Mouse (Mus musculus): ENCODE measurements around the gene Rras. TPM values are rescaled to one million over a fixed set of nuclear protein-coding genes. Genes with fewer than 3 reads are reported as not detected.

Gene Rras
- polyA plus RNA-seq, 1 experiment from 2014 or later, result 53.0 TPM

GRCm38 (mm10) chr7:44985595-44986191 lies 32.1 kb upstream of the Rras start:
- ATAC-seq (replicated peaks; ENCODE audit: low FRiP score, low read depth) (peak; percentile 4), DNase-seq (ENCODE audit: low spot score) (peak; percentile 88)
- H3K4me3 ChIP-seq (replicated peaks; ENCODE audit: low read depth, low read length), result peak overlapping the region; percentile 97
- under 1% methylated on average over 45 of the region's 45 CpGs for WGBS
- H3K4me2 ChIP-seq (ENCODE audit: low read length), result peak overlapping the region; percentile 86
- H3K9ac ChIP-seq (ENCODE audit: low read depth, low read length), result peak overlapping the region; percentile 97
- peak overlapping the region; percentile 96 for H3K27ac ChIP-seq
- peak; percentile 61 for TF ChIP-seq CTCF (IDR thresholded peaks at IDR 0.05; ENCODE audit: low read depth)
- H3K27me3 ChIP-seq (ENCODE audit: insufficient read depth, low read length), result no peaks in the 10 kb centered on the region
- H3K9me3 ChIP-seq (replicated peaks; ENCODE audit: low read length), result no peaks in the 10 kb centered on the region
- H3K36me3 ChIP-seq (ENCODE audit: insufficient read depth, low read length), result peaks cover 14% of the 10 kb centered on the region
- H3K4me1 ChIP-seq (replicated peaks; ENCODE audit: insufficient read depth, low read length), result peaks cover 19% of the 10 kb centered on the region; the same call in 1 of the 2 replicates

- no peaks in the 10 kb centered on the region for H3K27me3 ChIP-seq (ENCODE audit: insufficient read depth, low read length)
- TF ChIP-seq CTCF (IDR thresholded peaks at IDR 0.05; ENCODE audit: low read depth), result no peak
- peak within 1 kb of the TSS; percentile 86 for H3K4me2 ChIP-seq (ENCODE audit: low read length)
- ATAC-seq (replicated peaks; ENCODE audit: low FRiP score, low read depth) (peak; percentile 95), DNase-seq (ENCODE audit: low spot score) (peak; percentile 100)
- H3K4me1 ChIP-seq (replicated peaks; ENCODE audit: insufficient read depth, low read length), result peaks cover 19% of the 10 kb centered on the region; the same call in 1 of the 2 replicates
- peak within 1 kb of the TSS; percentile 96 for H3K27ac ChIP-seq
- H3K9ac ChIP-seq (ENCODE audit: low read depth, low read length), result peak within 1 kb of the TSS; percentile 97
- no peaks in the 10 kb centered on the region for H3K9me3 ChIP-seq (replicated peaks; ENCODE audit: low read length)
- peaks cover 10% of the 10 kb centered on the region; the same call in 1 of the 2 replicates for H3K36me3 ChIP-seq (ENCODE audit: insufficient read depth, low read length)
- under 1% methylated on average over 42 of the region's 42 CpGs for WGBS
- H3K4me3 ChIP-seq (replicated peaks; ENCODE audit: low read depth, low read length), result peak within 1 kb of the TSS; percentile 97
These were observed 31.4 kb upstream of the Rras start, which contains the start of gene Prmt1 for GRCm38 (mm10) chr7:44986192-44986878. Prmt1 (minus strand) TSS chr7:44986568.

GRCm38 (mm10) chr7:44986879-44987718 lies 30.7 kb upstream of the Rras start:
- peaks cover 10% of the 10 kb centered on the region; the same call in 1 of the 2 replicates for H3K36me3 ChIP-seq (ENCODE audit: insufficient read depth, low read length)
- H3K4me1 ChIP-seq (replicated peaks; ENCODE audit: insufficient read depth, low read length), result peaks cover 19% of the 10 kb centered on the region; the same call in 1 of the 2 replicates
- H3K27me3 ChIP-seq (ENCODE audit: insufficient read depth, low read length), result no peaks in the 10 kb centered on the region
- peak overlapping the region; percentile 75 for H3K4me2 ChIP-seq (ENCODE audit: low read length)
- peak overlapping the region; percentile 69 for H3K9ac ChIP-seq (ENCODE audit: low read depth, low read length)
- peak overlapping the region; percentile 67 for H3K4me3 ChIP-seq (replicated peaks; ENCODE audit: low read depth, low read length)
- under 1% methylated on average over 29 of the region's 29 CpGs for WGBS
- ATAC-seq (replicated peaks; ENCODE audit: low FRiP score, low read depth) (peak; percentile 11; the same call in 1 of the 2 replicates), DNase-seq (ENCODE audit: low spot score) (no peak)
- TF ChIP-seq CTCF (IDR thresholded peaks at IDR 0.05; ENCODE audit: low read depth), result no peak
- no peaks in the 10 kb centered on the region for H3K9me3 ChIP-seq (replicated peaks; ENCODE audit: low read length)
- H3K27ac ChIP-seq, result peak overlapping the region; percentile 95

- peak overlapping the region; percentile 68 for H3K4me3 ChIP-seq (replicated peaks; ENCODE audit: low read depth, low read length)
- 0 out of 2 replicates have a peak overlapping the region, but pooled peaks have one; percentile 37 for H3K27ac ChIP-seq
- H3K4me1 ChIP-seq (replicated peaks; ENCODE audit: insufficient read depth, low read length), result peaks cover 15% of the 10 kb centered on the region
- 7% methylated on average over 10 of the region's 10 CpGs for WGBS
- H3K27me3 ChIP-seq (ENCODE audit: insufficient read depth, low read length), result no peaks in the 10 kb centered on the region
- DNase-seq (ENCODE audit: low spot score) (no peak), ATAC-seq (replicated peaks; ENCODE audit: low FRiP score, low read depth) (no peak)
- H3K4me2 ChIP-seq (ENCODE audit: low read length), result peak overlapping the region; percentile 80
- H3K9me3 ChIP-seq (replicated peaks; ENCODE audit: low read length), result no peaks in the 10 kb centered on the region
- peaks cover 29% of the 10 kb centered on the region for H3K36me3 ChIP-seq (ENCODE audit: insufficient read depth, low read length)
- TF ChIP-seq CTCF (IDR thresholded peaks at IDR 0.05; ENCODE audit: low read depth), result no peak
- H3K9ac ChIP-seq (ENCODE audit: low read depth, low read length), result peak overlapping the region; percentile 77
These were observed 21.1 kb upstream of the Rras start for GRCm38 (mm10) chr7:44996672-44997071.

- Histone ChIP-seq H3K27ac (peak within 1 kb of the TSS; percentile 90), H3K9me3 (replicated peaks; ENCODE audit: low read length) (no peaks in the 10 kb centered on the region), H3K4me2 (ENCODE audit: low read length) (peak within 1 kb of the TSS; percentile 87), H3K9ac (ENCODE audit: low read depth, low read length) (peak within 1 kb of the TSS; percentile 77), H3K4me1 (replicated peaks; ENCODE audit: insufficient read depth, low read length) (peaks cover 15% of the 10 kb centered on the region), H3K27me3 (ENCODE audit: insufficient read depth, low read length) (no peaks in the 10 kb centered on the region), H3K4me3 (replicated peaks; ENCODE audit: low read depth, low read length) (peak within 1 kb of the TSS; percentile 68), H3K36me3 (ENCODE audit: insufficient read depth, low read length) (peaks cover 29% of the 10 kb centered on the region)
- DNase-seq (ENCODE audit: low spot score), result peak; percentile 99
- peak; percentile 89 for ATAC-seq (replicated peaks; ENCODE audit: low FRiP score, low read depth)
- TF ChIP-seq CTCF (IDR thresholded peaks at IDR 0.05; ENCODE audit: low read depth), result no peak
- under 1% methylated on average over 43 of the region's 43 CpGs for WGBS
These were observed 20.4 kb upstream of the Rras start, which contains the start of gene Irf3 for GRCm38 (mm10) chr7:44997231-44997939. Irf3 (plus strand) TSS chr7:44997648.

Measured in kidney, postnatal 0 days (tissue).